Mouse (Mus musculus) brain, embryonic 14.5 days (tissue): ENCODE data around the gene Col5a1.

ENCODE experiments used
- CTCF ChIP-seq: fragments of 200-500 bp; IDR thresholded peaks from 2 replicates; pipeline ENCODE4 v1.5.1; 2012; ENCODE audit warnings: inconsistent platforms, mild to moderate bottlenecking, moderate library complexity, borderline replicate concordance; ENCODE audit not compliant: insufficient read depth, insufficient read length; ENCODE audit errors: extremely low read depth
- POLR2A ChIP-seq: fragments of 200-500 bp; IDR thresholded peaks from 2 replicates; pipeline ENCODE4 v1.6.1; 2012; ENCODE audit warnings: mild to moderate bottlenecking, inconsistent platforms, borderline replicate concordance; ENCODE audit not compliant: poor library complexity, insufficient read depth, insufficient read length, severe bottlenecking; ENCODE audit errors: extremely low read depth

DNA sequence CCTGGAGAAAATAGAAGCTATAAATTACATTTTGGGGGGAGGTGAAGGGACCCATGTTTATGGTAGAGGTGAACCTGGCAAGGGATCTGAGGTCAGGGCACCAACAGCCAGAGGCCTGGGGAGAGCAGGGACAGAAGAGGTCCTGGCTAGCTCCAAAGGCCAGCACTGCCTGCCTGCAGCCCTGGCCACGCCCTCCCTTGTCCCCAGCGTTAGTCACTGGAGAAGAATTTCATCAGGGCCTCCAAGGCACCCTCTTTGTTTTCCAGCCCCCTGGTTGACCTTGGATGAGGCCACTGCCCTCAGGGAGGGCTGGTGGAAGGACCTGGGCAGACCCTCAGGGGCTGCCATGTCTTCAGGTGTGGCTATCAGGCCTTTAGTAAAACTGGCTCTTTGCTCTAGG, 30.1 kb downstream of the Col5a1 start:
- TF ChIP-seq CTCF (no peak), POLR2A (no peak)
